Mouse (Mus musculus) liver, postnatal 0 days (tissue): ENCODE results near the gene Ercc8. TPM values are rescaled to one million over a fixed set of nuclear protein-coding genes. Genes with fewer than 3 reads are reported as not detected.

Source experiments
- ATAC-seq: fragments of 200-750 bp; cut with Nextera tagmentation; 2 replicates; pipeline ENCODE4 v1.8.0; 2017; ENCODE audit warnings: mild to moderate bottlenecking, moderate library complexity
- DNase-seq: peaks from one replicate; pipeline ENCODE4 v3.0.0-alpha.2; 2016
- H3K27ac ChIP-seq: fragments of 300-500 bp; sonication (generic); 2 replicates; pipeline ENCODE4 v1.5.1; 2014; ENCODE audit warnings: antibody characterized with exemption, moderate library complexity, mild to moderate bottlenecking, low read depth
- H3K27me3 ChIP-seq: fragments of 300-500 bp; sonication (generic); 2 replicates; pipeline ENCODE4 v1.6.1; 2014; ENCODE audit warnings: low read length, control low read depth, mixed read lengths; ENCODE audit not compliant: insufficient read depth
- H3K36me3 ChIP-seq: fragments of 300-500 bp; sonication (generic); replicated peaks from 2 replicates; pipeline ENCODE4 v1.6.1; 2014; ENCODE audit warnings: mild to moderate bottlenecking, control low read depth, low read length, moderate library complexity, mixed read lengths; ENCODE audit not compliant: insufficient read depth
- H3K4me1 ChIP-seq: fragments of 300-500 bp; sonication (generic); 2 replicates; pipeline ENCODE4 v1.6.1; 2014; ENCODE audit warnings: antibody characterized with exemption, mild to moderate bottlenecking, control low read depth; ENCODE audit not compliant: insufficient read depth
- H3K4me2 ChIP-seq: fragments of 300-500 bp; sonication (generic); 2 replicates; pipeline ENCODE4 v1.6.1; 2014; ENCODE audit warnings: low read depth, mild to moderate bottlenecking, low read length, moderate library complexity, mixed read lengths
- H3K4me3 ChIP-seq: fragments of 300-500 bp; sonication (generic); 2 replicates; pipeline ENCODE4 v1.5.1; 2014; ENCODE audit warnings: low read depth, low read length
- H3K9ac ChIP-seq: fragments of 300-500 bp; sonication (generic); replicated peaks from 2 replicates; pipeline ENCODE4 v1.6.1; 2014; ENCODE audit warnings: mild to moderate bottlenecking, moderate library complexity
- H3K9me3 ChIP-seq: fragments of 300-500 bp; sonication (generic); 2 replicates; pipeline ENCODE4 v1.6.1; 2016; ENCODE audit warnings: mild to moderate bottlenecking, control low read depth, low read length, mixed read lengths
- CTCF ChIP-seq: sonication (generic); IDR thresholded peaks from 2 replicates; pipeline ENCODE4 v1.5.1; 2016; ENCODE audit warnings: antibody characterized with exemption, low read depth
- EP300 ChIP-seq: IDR thresholded peaks from 2 replicates; pipeline ENCODE4 v1.6.1; 2016; ENCODE audit warnings: antibody characterized with exemption, low read depth, mild to moderate bottlenecking
- WGBS: fragments of 180-500 bp; shearing (Covaris S2); extraction: QIAGEN DNeasy Blood & Tissue Kit; methylation state at CpG from one replicate; pipeline ENCODE4 v1.1.7; 2014; ENCODE audit not compliant: insufficient replicate concordance; 5-methylcytosine and 5-hydroxymethylcytosine counted together
- polyA plus RNA-seq: library from polyadenylated mRNA; unstranded; fragments of >200 nt; fragmentation: Nextera tagmentation; extraction: Ambion mirVana; gene quantifications from 2 replicates; pipeline ENCODE4 v1.2.1, GENCODE M21; 2015

Ercc8 gene
- polyA plus RNA-seq, 1 experiment from 2014 or later = 4.9 TPM

DNA sequence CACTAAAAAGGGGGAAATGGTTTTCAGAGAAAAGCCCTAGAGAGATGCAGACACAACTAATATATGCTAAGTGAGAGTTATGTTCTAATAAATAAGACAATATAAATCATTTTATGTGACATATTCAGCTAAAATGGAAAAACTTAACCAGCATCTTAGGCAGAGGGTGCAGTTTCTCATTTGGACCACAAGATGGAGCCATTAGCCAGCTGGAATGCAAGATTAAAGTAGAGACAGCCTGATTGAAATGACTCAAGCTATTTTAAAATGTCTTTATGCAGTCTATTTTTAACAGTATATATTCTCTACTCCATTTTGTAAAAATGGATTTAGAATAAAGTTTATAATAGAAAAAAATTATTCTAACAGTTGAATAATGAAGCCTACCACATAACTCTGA, 6.7 kb upstream of the Ercc8 start:
- Histone ChIP-seq H3K27me3 (no peaks in the 10 kb centered on the region), H3K36me3 (no peaks in the 10 kb centered on the region), H3K4me1 (no peaks in the 10 kb centered on the region), H3K4me3 (no peak overlapping the region), H3K27ac (no peak overlapping the region), H3K4me2 (no peak overlapping the region), H3K9ac (no peak overlapping the region), H3K9me3 (no peaks in the 10 kb centered on the region)
- DNase-seq (no peak), ATAC-seq (no peak)
- peak; percentile 87 for TF ChIP-seq CTCF
- TF ChIP-seq EP300 = no peak

DNA sequence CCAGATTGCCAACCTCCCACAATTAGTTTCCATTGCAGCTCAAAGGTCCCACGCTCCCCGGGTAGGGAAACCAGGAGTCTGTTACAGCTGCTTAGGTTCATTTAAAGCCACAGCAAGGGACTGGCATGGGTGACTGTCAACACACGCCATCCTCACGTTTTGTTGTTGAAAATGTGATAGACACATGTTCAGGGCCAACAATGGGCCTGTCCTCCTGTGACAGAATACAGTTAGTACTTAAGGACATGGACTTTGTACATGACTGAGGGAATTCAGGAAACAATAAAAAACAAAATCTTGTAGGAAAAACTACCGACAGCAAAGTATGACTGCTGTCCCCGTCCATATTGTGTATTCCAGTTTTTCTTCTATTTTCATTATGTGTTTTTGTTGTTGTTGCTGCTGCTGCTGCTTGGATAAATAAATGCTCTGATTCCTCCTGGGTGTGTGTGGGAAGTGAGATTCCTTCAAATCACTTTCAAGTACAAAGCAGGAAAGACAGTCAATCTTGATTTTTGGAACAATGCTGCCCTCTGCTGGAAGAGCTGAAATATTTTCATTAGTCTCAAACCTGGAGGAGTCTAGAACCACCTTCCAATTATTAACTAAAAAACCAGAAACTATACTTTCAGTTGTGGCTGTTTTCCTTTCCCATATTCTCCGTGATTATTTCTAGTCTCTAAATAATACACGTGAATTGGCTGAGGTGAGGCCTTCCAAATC, 5.7 kb upstream of the Ercc8 start:
- Histone ChIP-seq H3K4me1 (no peaks in the 10 kb centered on the region), H3K27ac (no peak overlapping the region), H3K4me2 (no peak overlapping the region), H3K36me3 (no peaks in the 10 kb centered on the region), H3K9me3 (no peaks in the 10 kb centered on the region), H3K9ac (no peak overlapping the region), H3K27me3 (no peaks in the 10 kb centered on the region), H3K4me3 (no peak overlapping the region)
- TF ChIP-seq CTCF (peak; percentile 74), EP300 (no peak)
- 59% methylated on average over 8 of the region's 8 CpGs for WGBS
- peak; percentile 51 for DNase-seq
- ATAC-seq = 0 out of 2 replicates have a peak, but pooled peaks have one; percentile 19

DNA sequence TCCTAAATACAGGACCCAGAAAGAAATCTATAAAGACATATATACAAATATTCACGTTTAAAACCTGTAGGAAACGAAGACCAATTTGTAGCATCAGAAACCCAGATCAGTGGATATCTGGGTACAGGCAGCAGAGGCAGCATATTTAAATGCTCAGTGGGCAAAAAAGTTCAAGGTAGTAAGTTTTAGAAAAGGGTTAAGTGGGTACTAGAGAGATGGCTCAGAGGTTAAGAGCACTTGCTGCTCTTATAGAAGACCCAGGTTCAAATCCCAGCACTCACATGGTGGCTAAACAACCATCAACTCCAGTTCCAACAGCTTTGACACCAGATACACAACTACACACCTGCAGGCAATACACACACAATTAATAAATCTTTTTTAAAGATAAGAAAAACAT, 1.4 kb upstream of the Ercc8 start:
- no peak for DNase-seq
- Histone ChIP-seq H3K4me3 (no peak overlapping the region), H3K27ac (no peak overlapping the region), H3K9me3 (no peaks in the 10 kb centered on the region), H3K4me1 (peaks cover 5% of the 10 kb centered on the region; the same call in 1 of the 2 replicates), H3K36me3 (no peaks in the 10 kb centered on the region), H3K4me2 (no peak overlapping the region), H3K9ac (no peak overlapping the region), H3K27me3 (no peaks in the 10 kb centered on the region)
- TF ChIP-seq EP300 = no peak
- TF ChIP-seq CTCF = no peak
- no peak for ATAC-seq
- 69% methylated on average over 2 of the region's 2 CpGs for WGBS

DNA sequence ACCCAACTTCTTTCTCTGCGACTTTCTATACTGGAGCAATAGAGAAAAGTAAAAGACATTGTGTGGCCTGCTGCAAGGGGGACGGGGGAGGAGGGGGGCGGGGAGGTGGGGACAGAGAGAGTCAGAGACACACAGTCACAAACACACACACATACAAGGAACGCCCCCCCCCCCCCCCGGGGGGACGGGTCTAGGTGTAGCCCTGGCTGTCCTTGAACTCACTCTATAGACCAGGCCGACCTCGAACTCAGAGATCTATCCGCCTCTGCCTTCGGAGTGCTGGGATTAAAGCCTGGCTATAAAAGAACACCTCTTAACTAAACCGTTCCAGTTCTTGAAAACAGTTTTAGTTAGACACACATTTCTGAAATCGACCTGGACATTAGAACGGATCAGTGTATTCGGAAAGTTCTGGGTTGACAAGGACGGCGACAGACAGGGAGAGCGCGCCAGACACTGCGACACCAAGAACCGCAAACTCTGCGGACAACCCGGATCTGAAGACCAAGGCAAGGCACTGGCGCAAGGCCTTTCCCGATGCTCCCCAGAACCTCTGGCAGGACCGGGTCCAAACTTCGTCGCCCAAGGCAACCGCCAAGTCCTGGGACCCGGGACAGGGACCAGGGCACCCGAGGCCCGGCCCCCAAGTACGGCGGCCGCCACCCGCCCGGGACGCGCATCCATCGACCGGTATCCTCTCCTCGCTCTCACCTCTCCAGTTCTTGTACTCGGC, 633 bp upstream of the Ercc8 start:
- no peak for TF ChIP-seq EP300
- TF ChIP-seq CTCF = no peak
- H3K36me3 ChIP-seq = peaks cover 2% of the 10 kb centered on the region
- ATAC-seq (peak; percentile 75), DNase-seq (peak; percentile 25)
- peaks cover 5% of the 10 kb centered on the region; the same call in 1 of the 2 replicates for H3K4me1 ChIP-seq
- H3K27me3 ChIP-seq = no peaks in the 10 kb centered on the region
- H3K9me3 ChIP-seq = no peaks in the 10 kb centered on the region
- H3K4me3 ChIP-seq = peak overlapping the region; percentile 92
- peak overlapping the region; percentile 91 for H3K4me2 ChIP-seq
- WGBS = 3% methylated on average over 40 of the region's 42 CpGs
- peak overlapping the region; percentile 66 for H3K9ac ChIP-seq
- H3K27ac ChIP-seq = peak overlapping the region; percentile 19; the same call in 1 of the 2 replicates

DNA sequence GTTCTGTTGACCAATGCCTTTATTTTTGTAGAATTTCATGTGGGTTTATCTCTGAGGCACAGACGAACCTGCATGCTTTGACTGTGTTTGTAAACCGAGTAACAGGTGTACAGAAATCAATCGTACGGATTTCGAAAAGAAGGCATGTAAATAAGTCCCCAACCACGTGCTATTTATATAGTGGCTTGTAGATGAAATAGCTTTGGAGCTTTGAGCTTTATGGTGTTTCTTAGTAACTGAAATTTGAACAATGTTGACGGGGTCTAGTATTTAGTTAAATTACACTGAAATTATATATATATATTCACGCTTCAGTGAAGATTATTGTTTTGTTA, 677 bp downstream of the Ercc8 start:
- Histone ChIP-seq H3K27ac (peak overlapping the region; percentile 60; the same call in 1 of the 2 replicates), H3K36me3 (peaks cover 5% of the 10 kb centered on the region), H3K9ac (peak overlapping the region; percentile 66), H3K4me1 (peaks cover 5% of the 10 kb centered on the region; the same call in 1 of the 2 replicates), H3K4me3 (peak overlapping the region; percentile 92), H3K4me2 (peak overlapping the region; percentile 91), H3K9me3 (no peaks in the 10 kb centered on the region), H3K27me3 (no peaks in the 10 kb centered on the region)
- WGBS = 7% methylated on average over 8 of the region's 8 CpGs
- TF ChIP-seq EP300 (no peak), CTCF (no peak)
- peak; percentile 14; the same call in 1 of the 2 replicates for ATAC-seq
- no peak for DNase-seq

DNA sequence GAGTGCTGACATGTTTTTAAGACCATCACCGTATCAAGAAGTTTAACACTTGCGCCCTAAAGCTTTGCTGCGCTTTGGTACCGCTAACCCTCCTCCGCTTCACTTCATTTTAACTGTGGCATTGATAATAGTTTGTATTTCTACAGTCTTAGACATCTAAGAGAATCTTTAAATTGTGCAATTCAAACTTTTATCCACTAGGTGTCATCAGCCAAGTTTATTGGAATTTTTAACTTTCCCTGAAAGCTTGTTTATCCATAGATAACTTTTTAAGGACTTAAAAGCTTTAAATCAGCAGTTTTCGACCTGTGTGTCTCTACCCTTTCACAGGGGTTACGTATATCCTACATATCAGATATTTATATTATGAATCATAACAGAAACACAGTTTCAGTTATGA, 1.4 kb downstream of the Ercc8 start:
- no peak for TF ChIP-seq EP300
- TF ChIP-seq CTCF = peak; percentile 41
- H3K27me3 ChIP-seq = no peaks in the 10 kb centered on the region
- no peak overlapping the region for H3K27ac ChIP-seq
- peaks cover 5% of the 10 kb centered on the region for H3K36me3 ChIP-seq
- peak overlapping the region; percentile 91 for H3K4me2 ChIP-seq
- H3K4me3 ChIP-seq = peak overlapping the region; percentile 21; the same call in 1 of the 2 replicates
- no peak for DNase-seq
- H3K4me1 ChIP-seq = peaks cover 5% of the 10 kb centered on the region; the same call in 1 of the 2 replicates
- no peak for ATAC-seq
- no peak overlapping the region for H3K9ac ChIP-seq
- no peaks in the 10 kb centered on the region for H3K9me3 ChIP-seq
- 58% methylated on average over 7 of the region's 7 CpGs for WGBS
